Mouse (Mus musculus) testis, adult 2 months (tissue): ENCODE data around the gene Hck. TPM values are rescaled to one million over a fixed set of nuclear protein-coding genes. Genes with fewer than 3 reads are reported as not detected.

Experiments
- H3K27ac ChIP-seq: fragments of 200-500 bp; 2 replicates; pipeline ENCODE4 v1.5.1; 2012; ENCODE audit warnings: low read depth, low read length; ENCODE audit not compliant: control insufficient read depth, insufficient read depth
- H3K27me3 ChIP-seq: fragments of 200-500 bp; 2 replicates; pipeline ENCODE4 v1.6.1; 2012; ENCODE audit warnings: mild to moderate bottlenecking, low read length, moderate library complexity; ENCODE audit not compliant: control insufficient read depth, insufficient read depth
- H3K36me3 ChIP-seq: fragments of 200-500 bp; 2 replicates; pipeline ENCODE4 v1.6.1; 2012; ENCODE audit warnings: mild to moderate bottlenecking, low read length; ENCODE audit not compliant: control insufficient read depth, insufficient read depth
- H3K4me1 ChIP-seq: fragments of 200-500 bp; 2 replicates; pipeline ENCODE4 v1.6.1; 2012; ENCODE audit warnings: low read length; ENCODE audit not compliant: control insufficient read depth, insufficient read depth
- H3K4me3 ChIP-seq: fragments of 200-500 bp; 2 replicates; pipeline ENCODE4 v1.5.1; 2012; ENCODE audit warnings: low read depth, mild to moderate bottlenecking, low read length, moderate library complexity, mixed read lengths; ENCODE audit not compliant: control insufficient read depth
- CTCF ChIP-seq: fragments of 200-500 bp; IDR thresholded peaks from 2 replicates; pipeline ENCODE4 v1.5.1; 2012; ENCODE audit warnings: low read depth, mild to moderate bottlenecking, inconsistent platforms, low read length, moderate library complexity; ENCODE audit not compliant: control insufficient read depth, insufficient read depth, insufficient replicate concordance
- POLR2A ChIP-seq: fragments of 200-500 bp; IDR thresholded peaks from 2 replicates; pipeline ENCODE4 v1.6.1; 2012; ENCODE audit warnings: low read depth, mild to moderate bottlenecking, inconsistent platforms, low read length, moderate library complexity; ENCODE audit not compliant: control insufficient read depth
- polyA plus RNA-seq: library from polyadenylated mRNA; depleted of rRNA; stranded (reverse); fragments of >200 nt; gene quantifications from 2 replicates; pipeline ENCODE4 v1.2.3, GENCODE M21; 2012

The Hck gene
- polyA plus RNA-seq, 1 experiment: 0.17 TPM

GRCm38 (mm10) chr2:153083824-153084223 lies 24.4 kb upstream of the Hck start:
- Histone ChIP-seq H3K4me3 (no peak overlapping the region), H3K36me3 (no peaks in the 10 kb centered on the region), H3K27ac (no peak overlapping the region), H3K27me3 (no peaks in the 10 kb centered on the region), H3K4me1 (no peaks in the 10 kb centered on the region; the same call in 1 of the 2 replicates)
- TF ChIP-seq POLR2A (no peak), CTCF (no peak)

GRCm38 (mm10) chr2:153084261-153084976 lies 23.8 kb upstream of the Hck start:
- no peaks in the 10 kb centered on the region for H3K27me3 ChIP-seq
- no peak overlapping the region for H3K4me3 ChIP-seq
- H3K36me3 ChIP-seq: no peaks in the 10 kb centered on the region
- H3K27ac ChIP-seq: no peak overlapping the region
- no peaks in the 10 kb centered on the region; the same call in 1 of the 2 replicates for H3K4me1 ChIP-seq
- TF ChIP-seq POLR2A: no peak
- no peak for TF ChIP-seq CTCF

- no peak overlapping the region for H3K27ac ChIP-seq
- H3K36me3 ChIP-seq: no peaks in the 10 kb centered on the region
- TF ChIP-seq POLR2A (no peak), CTCF (no peak)
- no peaks in the 10 kb centered on the region for H3K27me3 ChIP-seq
- H3K4me1 ChIP-seq: peaks cover 4% of the 10 kb centered on the region
- no peak overlapping the region for H3K4me3 ChIP-seq
These were observed 22.7 kb upstream of the Hck start for GRCm38 (mm10) chr2:153085556-153085955.

GRCm38 (mm10) chr2:153086166-153086565 lies 22.1 kb upstream of the Hck start:
- H3K36me3 ChIP-seq: no peaks in the 10 kb centered on the region
- TF ChIP-seq CTCF: no peak
- TF ChIP-seq POLR2A: no peak
- no peaks in the 10 kb centered on the region for H3K27me3 ChIP-seq
- peaks cover 9% of the 10 kb centered on the region for H3K4me1 ChIP-seq
- no peak overlapping the region for H3K4me3 ChIP-seq
- no peak overlapping the region for H3K27ac ChIP-seq

- no peaks in the 10 kb centered on the region for H3K27me3 ChIP-seq
- H3K36me3 ChIP-seq: no peaks in the 10 kb centered on the region
- TF ChIP-seq CTCF (no peak), POLR2A (no peak)
- H3K4me3 ChIP-seq: no peak overlapping the region
- no peak overlapping the region for H3K27ac ChIP-seq
- H3K4me1 ChIP-seq: peaks cover 9% of the 10 kb centered on the region
These were observed 21.2 kb upstream of the Hck start for GRCm38 (mm10) chr2:153087091-153087490.

GRCm38 (mm10) chr2:153089316-153089715 lies 19.0 kb upstream of the Hck start:
- H3K4me1 ChIP-seq: peaks cover 9% of the 10 kb centered on the region

GRCm38 (mm10) chr2:153090551-153091165 lies 17.6 kb upstream of the Hck start:
- H3K4me1 ChIP-seq: peaks cover 9% of the 10 kb centered on the region
- H3K36me3 ChIP-seq: no peaks in the 10 kb centered on the region
- H3K4me3 ChIP-seq: no peak overlapping the region
- no peak overlapping the region for H3K27ac ChIP-seq
- TF ChIP-seq POLR2A (no peak), CTCF (no peak)
- H3K27me3 ChIP-seq: no peaks in the 10 kb centered on the region

More at GRCm38 (mm10) chr2:153089316-153089715, 19.0 kb upstream of the Hck start:
- Histone ChIP-seq H3K27me3 (no peaks in the 10 kb centered on the region), H3K36me3 (no peaks in the 10 kb centered on the region), H3K4me3 (no peak overlapping the region), H3K27ac (no peak overlapping the region)
- TF ChIP-seq POLR2A (no peak), CTCF (no peak)

GRCm38 (mm10) chr2:153107046-153107766 lies 1.1 kb upstream of the Hck start:
- H3K4me1 ChIP-seq: peaks cover 11% of the 10 kb centered on the region
- no peaks in the 10 kb centered on the region for H3K27me3 ChIP-seq
- H3K36me3 ChIP-seq: no peaks in the 10 kb centered on the region
- H3K4me3 ChIP-seq: no peak overlapping the region; the same call in 1 of the 2 replicates
- H3K27ac ChIP-seq: no peak overlapping the region
- no peak for TF ChIP-seq CTCF
- TF ChIP-seq POLR2A: no peak
